Mouse (Mus musculus): ENCODE results near the gene Psg16.

GRCm38 (mm10) chr7:17025896-17026622 is 47.8 kb upstream of the Psg16 start:
- TF ChIP-seq JUN (IDR thresholded peaks at IDR 0.05; ENCODE audit: insufficient read depth, low read depth, low read length) (no peak), CTCF (conservative IDR thresholded peaks at IDR 0.05 in 1 of 2, IDR thresholded peaks at IDR 0.05 in 1 of 2; ENCODE audit: low read depth in 2 of 2, low read length in 2 of 2) (no peak), ELF1 (IDR thresholded peaks at IDR 0.05; ENCODE audit: low read depth, low read length) (peak; percentile 23; the same call in 1 of the 2 replicates), E2F4 (IDR thresholded peaks at IDR 0.05; ENCODE audit: insufficient replicate concordance, low read depth, low read length) (no peak), HCFC1 (IDR thresholded peaks at IDR 0.05; ENCODE audit: low read depth, low read length) (no peak), JUND (conservative IDR thresholded peaks at IDR 0.05; ENCODE audit: low read depth, low read length) (no peak), POLR2A (IDR thresholded peaks at IDR 0.05; ENCODE audit: low read depth, low read length) (no peak), TCF12 (IDR thresholded peaks at IDR 0.05; ENCODE audit: low read depth, low read length) (0 out of 2 replicates have a peak, but pooled peaks have one; percentile 4)
